Mouse (Mus musculus) stomach, embryonic 14.5 days (tissue): Measurements from ENCODE around the gene Serpina1a. TPM values are rescaled to one million over a fixed set of nuclear protein-coding genes. Genes with fewer than 3 reads are reported as not detected.
"Not testable (repeated sequence)": the region's sequence is repeated elsewhere in the genome, so short reads cannot be mapped to it uniquely, and the experiment has no call there.

ENCODE experiments used
- ATAC-seq: fragments of 200-750 bp; cut with Nextera tagmentation; 2 replicates; pipeline ENCODE4 v1.8.0; 2017; ENCODE audit warnings: low read depth, moderate TSS enrichment; ENCODE audit not compliant: insufficient number of reproducible peaks, insufficient read depth, low FRiP score
- H3K27ac ChIP-seq: fragments of 300-500 bp; sonication (generic); 2 replicates; pipeline ENCODE4 v1.5.1; 2014; ENCODE audit warnings: mild to moderate bottlenecking, low read length, moderate library complexity, mixed read lengths
- H3K27me3 ChIP-seq: fragments of 300-500 bp; sonication (generic); 2 replicates; pipeline ENCODE4 v1.6.1; 2014; ENCODE audit warnings: low read length, control low read depth, mixed read lengths; ENCODE audit not compliant: control insufficient read depth, insufficient read depth
- H3K36me3 ChIP-seq: fragments of 300-500 bp; sonication (generic); 2 replicates; pipeline ENCODE4 v1.6.1; 2014; ENCODE audit warnings: mild to moderate bottlenecking, control low read depth, low read length, moderate library complexity, mixed read lengths; ENCODE audit not compliant: control insufficient read depth, insufficient read depth
- H3K4me1 ChIP-seq: fragments of 300-500 bp; sonication (generic); 2 replicates; pipeline ENCODE4 v1.6.1; 2014; ENCODE audit warnings: low read length, control low read depth, mixed read lengths; ENCODE audit not compliant: control insufficient read depth, insufficient read depth
- H3K4me2 ChIP-seq: fragments of 300-500 bp; sonication (generic); replicated peaks from 2 replicates; pipeline ENCODE4 v1.6.1; 2014; ENCODE audit warnings: low read depth, low read length, control low read depth
- H3K4me3 ChIP-seq: fragments of 300-500 bp; sonication (generic); 2 replicates; pipeline ENCODE4 v1.5.1; 2014; ENCODE audit warnings: low read depth, low read length, control low read depth
- H3K9ac ChIP-seq: fragments of 300-500 bp; sonication (generic); replicated peaks from 2 replicates; pipeline ENCODE4 v1.6.1; 2014; ENCODE audit warnings: low read depth, mild to moderate bottlenecking, control low read depth, low read length, moderate library complexity, mixed read lengths
- H3K9me3 ChIP-seq: fragments of 300-500 bp; sonication (generic); 2 replicates; pipeline ENCODE4 v1.6.1; 2016; ENCODE audit warnings: low read depth, low read length, control low read depth; ENCODE audit not compliant: control insufficient read depth
- WGBS: fragments of 180-500 bp; shearing (Covaris S2); extraction: QIAGEN DNeasy Blood & Tissue Kit; methylation state at CpG from one replicate; pipeline ENCODE4 v1.1.7; 2014; 5-methylcytosine and 5-hydroxymethylcytosine counted together
- polyA plus RNA-seq: library from polyadenylated mRNA; unstranded; fragments of >200 nt; fragmentation: Nextera tagmentation; extraction: Ambion mirVana; gene quantifications from 2 replicates; pipeline ENCODE4 v1.2.1, GENCODE M21; 2014

Gene Serpina1a
- polyA plus RNA-seq, 1 experiment from 2014 or later = 1.4 TPM

- 79% methylated on average over 3 of the region's 3 CpGs for WGBS
- H3K27ac ChIP-seq, ATAC-seq: not testable (repeated sequence)
These were observed 3.8 kb downstream of the Serpina1a start for GRCm38 (mm10) chr12:103859584-103859983.

GRCm38 (mm10) chr12:103853032-103853431 is 10.3 kb downstream of the Serpina1a start:
- not testable (repeated sequence) for H3K4me3 ChIP-seq, H3K27ac ChIP-seq, ATAC-seq, H3K36me3 ChIP-seq, H3K27me3 ChIP-seq, H3K4me2 ChIP-seq, H3K9ac ChIP-seq, H3K9me3 ChIP-seq, H3K4me1 ChIP-seq
- 89% methylated on average over 2 of the region's 2 CpGs for WGBS

More at GRCm38 (mm10) chr12:103859584-103859983, 3.8 kb downstream of the Serpina1a start:
- H3K4me2 ChIP-seq, H3K4me3 ChIP-seq, H3K27me3 ChIP-seq, H3K4me1 ChIP-seq, H3K9ac ChIP-seq, H3K36me3 ChIP-seq, H3K9me3 ChIP-seq: not testable (repeated sequence)

GRCm38 (mm10) chr12:103830273-103830672 is 33.1 kb downstream of the Serpina1a start, which contains the start of gene Serpina1b:
Gene Serpina1b (minus strand): TSS chr12:103830373.
- H3K9me3 ChIP-seq, H3K36me3 ChIP-seq, ATAC-seq, H3K27me3 ChIP-seq, H3K27ac ChIP-seq, H3K4me3 ChIP-seq, H3K4me2 ChIP-seq, H3K9ac ChIP-seq, H3K4me1 ChIP-seq: not testable (repeated sequence)
- 83% methylated on average over 4 of the region's 4 CpGs for WGBS

GRCm38 (mm10) chr12:103827661-103828372 is 35.5 kb downstream of the Serpina1a start:
- H3K27ac ChIP-seq, H3K4me2 ChIP-seq, H3K36me3 ChIP-seq, H3K27me3 ChIP-seq, ATAC-seq, H3K4me1 ChIP-seq, H3K4me3 ChIP-seq, H3K9ac ChIP-seq, H3K9me3 ChIP-seq: not testable (repeated sequence)
- WGBS = 63% methylated on average over 6 of the region's 6 CpGs

- not testable (repeated sequence) for ATAC-seq, H3K9ac ChIP-seq, H3K27ac ChIP-seq, H3K4me3 ChIP-seq, H3K36me3 ChIP-seq, H3K9me3 ChIP-seq, H3K27me3 ChIP-seq, H3K4me1 ChIP-seq, H3K4me2 ChIP-seq
- 83% methylated on average over 5 of the region's 5 CpGs for WGBS
These were observed 39.5 kb downstream of the Serpina1a start for GRCm38 (mm10) chr12:103823826-103824225.

Other genes starting within 250 kb of the Serpina1a start
- 0.12 and 0.18 TPM in 2 replicates for gene Serpina10, start 232.1 kb downstream of the Serpina1a start, polyA plus RNA-seq
- 2.0 and 35.1 TPM in 2 replicates for gene Serpina6, start 206.3 kb downstream of the Serpina1a start, polyA plus RNA-seq
- not detected in 2 replicates for gene Serpina16, start 187.4 kb downstream of the Serpina1a start, polyA plus RNA-seq
- not detected in 2 replicates for gene Serpina1f, start 168.0 kb downstream of the Serpina1a start, polyA plus RNA-seq
- gene Serpina1d, start 90.0 kb downstream of the Serpina1a start, polyA plus RNA-seq = 0.22 TPM in 1 of 2 replicates, not detected in the other
- gene Serpina1b, start 33.2 kb downstream of the Serpina1a start, polyA plus RNA-seq = 4.5 and 5.7 TPM in 2 replicates
- 1.1 and 6.2 TPM in 2 replicates for gene Serpina1c, start 41.3 kb upstream of the Serpina1a start, polyA plus RNA-seq
- gene Serpina1e, start 95.4 kb upstream of the Serpina1a start, polyA plus RNA-seq = 0.69 and 1.1 TPM in 2 replicates
- gene Serpina11, start 126.4 kb upstream of the Serpina1a start, polyA plus RNA-seq = not detected in 2 replicates
- not detected in 2 replicates for gene Serpina9, start 150.2 kb upstream of the Serpina1a start, polyA plus RNA-seq
- gene Serpina12, start 180.9 kb upstream of the Serpina1a start, polyA plus RNA-seq = not detected in 2 replicates
- gene Serpina5, start 237.6 kb upstream of the Serpina1a start, polyA plus RNA-seq = not detected in 2 replicates
- gene Serpina3a, start 249.2 kb upstream of the Serpina1a start, polyA plus RNA-seq = not detected in 2 replicates